Mouse (Mus musculus) midbrain, embryonic 11.5 days (tissue): ENCODE results near the gene Gm11992. TPM values are rescaled to one million over a fixed set of nuclear protein-coding genes. Genes with fewer than 3 reads are reported as not detected.

Experiments
- ATAC-seq: fragments of 200-750 bp; cut with Nextera tagmentation; 2 replicates; pipeline ENCODE4 v1.8.0; 2017; ENCODE audit warnings: moderate TSS enrichment, moderate library complexity; ENCODE audit not compliant: low FRiP score
- DNase-seq: peaks from one replicate; pipeline ENCODE4 v3.0.0; 2015; ENCODE audit warnings: low spot score; ENCODE audit errors: missing footprints
- H3K27ac ChIP-seq: fragments of 300-500 bp; sonication (generic); 2 replicates; pipeline ENCODE4 v1.5.1; 2014; ENCODE audit warnings: low read depth, low read length
- H3K27me3 ChIP-seq: fragments of 300-500 bp; sonication (generic); 2 replicates; pipeline ENCODE4 v1.6.1; 2014; ENCODE audit warnings: mild to moderate bottlenecking, low read length, moderate library complexity, mixed read lengths; ENCODE audit not compliant: control insufficient read depth, insufficient read depth
- H3K36me3 ChIP-seq: fragments of 300-500 bp; sonication (generic); 2 replicates; pipeline ENCODE4 v1.6.1; 2014; ENCODE audit warnings: mild to moderate bottlenecking, low read length, moderate library complexity, mixed read lengths; ENCODE audit not compliant: control insufficient read depth, insufficient read depth
- H3K4me1 ChIP-seq: fragments of 300-500 bp; sonication (generic); 2 replicates; pipeline ENCODE4 v1.6.1; 2014; ENCODE audit warnings: low read length; ENCODE audit not compliant: control insufficient read depth, insufficient read depth
- H3K4me2 ChIP-seq: fragments of 300-500 bp; sonication (generic); 2 replicates; pipeline ENCODE4 v1.6.1; 2014; ENCODE audit warnings: mild to moderate bottlenecking, moderate library complexity
- H3K4me3 ChIP-seq: fragments of 300-500 bp; sonication (generic); 2 replicates; pipeline ENCODE4 v1.5.1; 2014; ENCODE audit warnings: low read depth, low read length
- H3K9ac ChIP-seq: fragments of 300-500 bp; sonication (generic); 2 replicates; pipeline ENCODE4 v1.6.1; 2014; ENCODE audit warnings: low read length
- H3K9me3 ChIP-seq: fragments of 300-500 bp; sonication (generic); 2 replicates; pipeline ENCODE4 v1.6.1; 2016; ENCODE audit warnings: low read length; ENCODE audit not compliant: control insufficient read depth
- WGBS: fragments of 180-500 bp; shearing (Covaris S2); extraction: QIAGEN DNeasy Blood & Tissue Kit; methylation state at CpG from one replicate; pipeline ENCODE4 v1.1.7; 2014; 5-methylcytosine and 5-hydroxymethylcytosine counted together
- polyA plus RNA-seq: library from polyadenylated mRNA; unstranded; fragments of >200 nt; fragmentation: Nextera tagmentation; extraction: Ambion mirVana; gene quantifications from 2 replicates; pipeline ENCODE4 v1.2.1, GENCODE M21; 2014

The Gm11992 gene
- 0.44 and 0.77 TPM in 2 replicates for polyA plus RNA-seq

DNA sequence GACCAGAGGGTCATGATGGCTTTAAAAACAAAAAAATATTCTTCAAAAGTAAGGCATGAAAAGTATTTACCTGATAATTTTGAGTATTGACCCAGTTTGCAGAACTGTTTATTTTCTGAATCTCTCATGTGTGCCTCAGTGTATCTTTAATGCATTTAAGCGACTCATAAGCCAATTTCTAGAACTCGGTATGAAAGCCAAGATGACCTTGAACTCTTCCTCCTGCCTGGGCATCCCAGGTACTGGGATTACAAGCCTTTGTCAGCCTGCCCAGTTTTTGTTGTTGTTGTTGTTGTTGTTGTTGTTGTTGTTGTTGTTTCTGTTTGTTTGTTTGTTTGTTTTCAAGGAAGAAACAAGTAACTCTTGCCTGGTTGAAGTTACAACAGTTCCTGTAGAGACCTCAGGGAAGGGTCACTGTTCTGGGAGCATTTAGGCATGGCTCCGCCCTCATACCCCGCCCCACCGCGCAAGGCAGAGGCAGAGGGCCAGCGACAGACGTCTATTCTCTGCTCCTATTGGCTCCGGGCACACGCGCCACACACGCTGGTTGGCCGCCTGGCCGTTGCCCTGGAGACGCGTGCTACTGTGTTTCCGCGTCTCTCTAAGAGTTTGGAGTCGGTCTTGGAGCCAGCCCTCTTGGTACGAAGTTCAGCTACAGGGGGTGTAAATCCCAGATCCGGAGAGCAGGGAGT, at the start of gene Gm11992:
TSS of gene Gm11992 (plus strand) at position 584 of the 692 bp plus-strand sequence.
- Histone ChIP-seq H3K4me1 (peaks cover 3% of the 10 kb centered on the region), H3K4me3 (peak within 1 kb of the TSS; percentile 41), H3K27me3 (peaks cover 2% of the 10 kb centered on the region; the same call in 1 of the 2 replicates), H3K9me3 (no peaks in the 10 kb centered on the region), H3K4me2 (peak within 1 kb of the TSS; percentile 74), H3K27ac (no peak within 1 kb of the TSS), H3K9ac (no peak within 1 kb of the TSS; the same call in 1 of the 2 replicates), H3K36me3 (no peaks in the 10 kb centered on the region)
- DNase-seq (no peak), ATAC-seq (peak; percentile 100)
- 6% methylated on average over 21 of the region's 21 CpGs for WGBS

DNA sequence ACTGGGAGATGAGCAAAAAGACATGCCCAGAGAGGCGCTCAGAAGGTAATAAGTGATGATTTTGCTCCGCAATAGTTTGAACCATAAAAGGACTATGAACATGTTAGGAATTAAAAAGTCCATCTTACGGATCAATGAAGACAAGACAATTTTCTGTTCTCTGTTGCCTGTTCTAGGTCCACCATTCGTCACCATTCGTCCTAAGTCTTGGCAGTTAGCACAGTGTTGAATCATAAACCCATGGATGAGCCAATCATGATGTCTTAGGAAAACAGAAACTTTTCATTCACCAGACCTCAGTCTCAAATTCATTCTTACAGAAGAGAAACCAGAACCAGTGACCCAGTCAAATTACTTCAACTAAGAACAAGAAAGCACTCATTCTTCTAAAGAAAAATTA, 39.6 kb upstream of the Gm11992 start:
- Histone ChIP-seq H3K27ac (no peak overlapping the region), H3K4me1 (peaks cover 7% of the 10 kb centered on the region), H3K36me3 (peaks cover 9% of the 10 kb centered on the region; the same call in 1 of the 2 replicates), H3K4me2 (no peak overlapping the region), H3K9me3 (no peaks in the 10 kb centered on the region), H3K4me3 (no peak overlapping the region), H3K27me3 (no peaks in the 10 kb centered on the region), H3K9ac (no peak overlapping the region)
- 97% methylated on average over 5 of the region's 5 CpGs for WGBS
- DNase-seq (no peak), ATAC-seq (no peak)

DNA sequence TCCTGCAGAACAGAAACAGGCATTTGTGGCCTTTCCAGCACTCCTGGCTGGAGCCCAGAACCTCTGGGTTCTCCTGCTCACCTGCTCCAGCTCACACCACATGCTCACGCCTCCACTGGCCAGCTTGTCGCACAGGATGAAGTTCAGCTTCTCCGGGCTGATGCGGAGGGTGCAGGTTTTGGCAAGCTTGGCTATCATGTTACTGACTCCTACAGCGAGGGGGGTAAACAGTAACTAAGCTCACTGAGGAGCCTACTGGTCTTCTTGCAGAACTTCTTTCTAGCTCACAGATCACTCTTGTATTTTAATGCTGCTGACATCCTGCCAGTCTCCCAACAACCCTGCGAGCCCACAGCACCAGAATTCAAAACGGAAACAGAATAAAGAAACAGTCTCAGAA, 38.0 kb upstream of the Gm11992 start:
- Histone ChIP-seq H3K9me3 (no peaks in the 10 kb centered on the region), H3K27me3 (no peaks in the 10 kb centered on the region), H3K9ac (peak overlapping the region; percentile 92), H3K4me1 (peaks cover 7% of the 10 kb centered on the region), H3K36me3 (no peaks in the 10 kb centered on the region), H3K4me3 (peak overlapping the region; percentile 73), H3K27ac (peak overlapping the region; percentile 68; the same call in 1 of the 2 replicates), H3K4me2 (peak overlapping the region; percentile 74)
- WGBS: under 1% methylated on average over 7 of the region's 7 CpGs
- DNase-seq (no peak), ATAC-seq (peak; percentile 66)

DNA sequence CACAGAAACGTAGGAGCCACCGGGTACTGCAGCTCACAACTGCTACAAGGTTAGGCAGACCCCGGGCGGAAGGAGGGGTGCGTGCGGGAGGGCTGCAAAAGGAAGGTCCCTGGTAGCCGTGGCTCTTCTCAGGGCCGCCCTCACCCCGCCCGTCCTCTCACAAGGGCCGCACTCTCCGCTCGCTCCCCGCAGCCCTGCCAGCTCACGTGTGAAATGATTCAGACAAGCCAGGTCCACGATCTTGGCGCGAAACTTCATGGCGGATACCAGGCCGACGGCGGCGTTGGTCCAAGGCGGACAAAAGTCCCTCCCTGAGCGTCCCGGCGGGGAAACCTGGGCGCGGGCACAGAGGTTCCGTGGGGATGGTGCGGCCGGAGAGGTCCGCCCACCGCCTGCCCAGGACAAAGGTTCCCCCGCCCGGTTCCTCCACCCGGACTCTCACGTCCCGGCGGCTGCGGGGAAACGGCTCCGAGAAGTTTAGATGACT, 37.5 kb upstream of the Gm11992 start, which contains the start of gene Hus1:
TSS of gene Hus1 (minus strand) at position 339 of the 487 bp plus-strand sequence.
- H3K4me1 ChIP-seq: peaks cover 7% of the 10 kb centered on the region
- H3K4me2 ChIP-seq: peak within 1 kb of the TSS; percentile 74
- no peaks in the 10 kb centered on the region for H3K36me3 ChIP-seq
- WGBS: under 1% methylated on average over 43 of the region's 43 CpGs
- peak within 1 kb of the TSS; percentile 92 for H3K9ac ChIP-seq
- H3K9me3 ChIP-seq: no peaks in the 10 kb centered on the region
- peak within 1 kb of the TSS; percentile 73 for H3K4me3 ChIP-seq
- no peaks in the 10 kb centered on the region for H3K27me3 ChIP-seq
- H3K27ac ChIP-seq: peak within 1 kb of the TSS; percentile 68
- ATAC-seq (peak; percentile 97), DNase-seq (peak; percentile 98)

DNA sequence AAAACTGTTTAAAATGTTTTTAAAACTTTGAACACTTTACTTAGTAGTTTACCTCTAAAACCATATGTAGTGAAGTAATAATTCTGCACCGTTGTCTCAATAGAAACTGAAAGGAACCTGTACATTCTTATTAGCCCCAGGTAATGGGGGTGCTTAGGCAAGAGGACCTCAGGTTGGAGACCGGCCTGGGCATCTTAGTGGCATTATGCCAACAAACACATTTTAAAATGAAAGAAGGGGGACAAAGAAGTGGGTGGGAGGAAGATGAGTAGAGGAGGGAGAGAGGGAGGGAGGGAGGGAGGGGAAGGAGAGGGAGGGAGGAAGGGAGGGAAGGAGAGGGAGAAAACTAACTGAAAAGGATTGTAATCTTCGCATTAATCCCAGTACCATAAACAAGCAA, 37.0 kb upstream of the Gm11992 start:
- ATAC-seq: peak; percentile 70
- DNase-seq: no peak
- peak overlapping the region; percentile 74 for H3K4me2 ChIP-seq
- peaks cover 7% of the 10 kb centered on the region for H3K4me1 ChIP-seq
- peak overlapping the region; percentile 92 for H3K9ac ChIP-seq
- H3K27ac ChIP-seq: no peak overlapping the region
- no peaks in the 10 kb centered on the region for H3K9me3 ChIP-seq
- H3K36me3 ChIP-seq: no peaks in the 10 kb centered on the region
- no peaks in the 10 kb centered on the region for H3K27me3 ChIP-seq
- 3% methylated on average over 3 of the region's 3 CpGs for WGBS
- H3K4me3 ChIP-seq: peak overlapping the region; percentile 73

DNA sequence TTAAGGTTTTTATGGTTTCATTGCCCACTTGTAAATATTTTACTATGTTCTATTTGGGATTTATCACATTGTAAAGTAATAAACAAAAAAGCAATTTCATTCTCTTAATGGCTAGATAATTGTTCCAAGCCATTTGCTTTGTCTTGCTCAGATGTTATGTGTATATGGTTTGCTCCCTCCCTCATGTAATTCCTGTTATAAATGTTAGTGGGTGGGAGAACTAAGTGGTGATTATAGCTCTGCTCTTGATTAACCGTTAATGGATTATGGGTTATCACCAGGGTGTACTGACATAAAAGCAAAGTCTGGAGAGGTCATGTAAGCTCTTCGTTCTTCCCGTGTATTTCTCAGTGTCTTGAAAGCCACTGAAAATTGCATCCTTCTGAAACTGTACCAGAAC, 33.7 kb upstream of the Gm11992 start:
- ATAC-seq (no peak), DNase-seq (no peak)
- Histone ChIP-seq H3K27ac (no peak overlapping the region), H3K4me3 (no peak overlapping the region), H3K4me2 (no peak overlapping the region), H3K9me3 (no peaks in the 10 kb centered on the region), H3K4me1 (peaks cover 5% of the 10 kb centered on the region), H3K27me3 (no peaks in the 10 kb centered on the region), H3K36me3 (no peaks in the 10 kb centered on the region), H3K9ac (no peak overlapping the region)
- 91% methylated on average over 3 of the region's 3 CpGs for WGBS

DNA sequence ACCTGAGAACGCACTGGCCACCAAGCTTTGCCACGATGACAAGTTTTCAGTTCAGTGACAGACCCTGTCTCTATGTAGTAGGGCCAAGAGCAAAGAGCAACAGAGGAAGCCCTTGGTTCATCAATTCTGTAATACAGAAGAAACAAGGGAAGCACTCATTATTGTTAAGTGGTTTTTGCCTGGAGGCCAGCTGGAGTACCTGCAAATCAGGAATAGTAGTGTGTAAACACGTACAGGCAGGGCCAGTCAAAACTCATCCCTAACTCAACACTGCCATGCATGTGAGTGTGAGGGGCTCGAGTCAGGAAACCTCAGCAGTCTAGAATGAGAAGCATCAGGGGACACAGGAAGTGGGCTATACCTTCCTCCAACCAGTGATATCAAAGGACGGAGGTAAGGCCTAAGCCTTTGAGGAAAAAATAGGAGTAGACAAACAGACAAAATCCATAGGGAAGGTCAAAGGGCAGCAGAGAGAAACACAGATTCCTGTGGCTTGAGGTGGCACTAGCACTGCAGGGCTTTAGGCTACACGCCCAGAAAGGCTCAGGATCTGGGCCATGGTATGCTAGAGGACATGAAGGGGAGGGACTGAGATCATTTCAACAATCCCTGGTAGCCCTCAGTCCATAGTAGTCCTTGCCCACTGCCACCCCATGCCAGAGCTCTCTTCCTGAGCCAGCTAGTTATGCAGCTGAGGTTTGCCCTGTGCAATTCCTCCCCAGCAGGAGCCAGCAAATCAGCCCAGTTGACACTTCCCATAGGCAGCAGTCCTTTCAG, 29.7 kb upstream of the Gm11992 start:
- no peaks in the 10 kb centered on the region for H3K9me3 ChIP-seq
- H3K4me3 ChIP-seq: no peak overlapping the region
- no peaks in the 10 kb centered on the region for H3K36me3 ChIP-seq
- no peak overlapping the region for H3K9ac ChIP-seq
- DNase-seq (no peak), ATAC-seq (no peak)
- H3K4me1 ChIP-seq: no peaks in the 10 kb centered on the region
- no peak overlapping the region for H3K4me2 ChIP-seq
- H3K27ac ChIP-seq: no peak overlapping the region
- 78% methylated on average over 6 of the region's 6 CpGs for WGBS
- H3K27me3 ChIP-seq: no peaks in the 10 kb centered on the region

DNA sequence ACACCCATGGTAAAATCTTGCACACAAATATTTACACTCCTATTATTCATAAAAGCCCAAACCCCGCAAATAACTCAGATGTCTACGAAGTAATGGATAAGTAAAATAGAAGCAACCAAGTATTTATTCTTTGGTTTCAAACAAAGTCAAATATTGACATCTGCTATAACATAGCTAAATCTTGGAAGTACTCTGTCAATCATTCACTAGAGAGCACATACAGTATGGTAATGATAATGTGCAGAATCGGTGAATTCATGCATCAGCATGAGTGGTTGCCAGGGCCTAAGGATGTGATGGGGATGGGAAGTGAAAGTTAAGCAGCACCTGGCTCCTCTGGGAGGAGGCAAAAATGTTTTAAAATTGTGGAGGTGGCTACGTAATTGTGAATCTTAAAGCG, 28.2 kb upstream of the Gm11992 start:
- Histone ChIP-seq H3K4me3 (no peak overlapping the region), H3K9me3 (no peaks in the 10 kb centered on the region), H3K4me2 (no peak overlapping the region), H3K4me1 (no peaks in the 10 kb centered on the region), H3K27me3 (no peaks in the 10 kb centered on the region), H3K27ac (no peak overlapping the region), H3K36me3 (no peaks in the 10 kb centered on the region), H3K9ac (no peak overlapping the region)
- DNase-seq (no peak), ATAC-seq (no peak)
- 92% methylated on average over 5 of the region's 5 CpGs for WGBS

DNA sequence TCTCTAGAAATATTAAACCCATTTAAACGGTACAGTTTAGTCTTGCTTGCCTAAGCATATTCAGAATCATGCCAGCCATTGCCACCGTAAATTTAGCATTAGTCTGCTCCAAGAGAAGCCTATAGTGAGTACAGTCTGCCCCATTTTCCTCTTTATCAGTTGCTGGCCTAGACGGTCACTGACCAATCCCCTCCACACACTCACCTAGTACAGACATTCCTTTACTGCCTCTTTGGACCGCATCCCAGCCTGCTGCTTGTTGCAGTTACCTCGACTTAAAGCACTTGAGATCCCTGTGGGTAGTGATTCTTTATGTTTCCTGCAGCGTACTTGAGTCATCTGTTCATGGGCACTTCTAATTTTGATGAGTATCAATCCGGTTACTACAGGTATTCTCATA, 23.6 kb upstream of the Gm11992 start:
- Histone ChIP-seq H3K4me2 (no peak overlapping the region), H3K9ac (no peak overlapping the region), H3K4me3 (no peak overlapping the region), H3K27ac (no peak overlapping the region), H3K9me3 (no peaks in the 10 kb centered on the region), H3K36me3 (no peaks in the 10 kb centered on the region), H3K4me1 (no peaks in the 10 kb centered on the region), H3K27me3 (no peaks in the 10 kb centered on the region)
- WGBS: 81% methylated on average over 7 of the region's 7 CpGs
- DNase-seq (no peak), ATAC-seq (no peak)
